Mouse (Mus musculus): ENCODE measurements at regions not wholly inside any gene's neighbourhood (a gene's known extent, or its start where the extent isn't known, plus 50 kb on each side); places are given as distances from the start of the nearest gene placed in this dataset.

DNA sequence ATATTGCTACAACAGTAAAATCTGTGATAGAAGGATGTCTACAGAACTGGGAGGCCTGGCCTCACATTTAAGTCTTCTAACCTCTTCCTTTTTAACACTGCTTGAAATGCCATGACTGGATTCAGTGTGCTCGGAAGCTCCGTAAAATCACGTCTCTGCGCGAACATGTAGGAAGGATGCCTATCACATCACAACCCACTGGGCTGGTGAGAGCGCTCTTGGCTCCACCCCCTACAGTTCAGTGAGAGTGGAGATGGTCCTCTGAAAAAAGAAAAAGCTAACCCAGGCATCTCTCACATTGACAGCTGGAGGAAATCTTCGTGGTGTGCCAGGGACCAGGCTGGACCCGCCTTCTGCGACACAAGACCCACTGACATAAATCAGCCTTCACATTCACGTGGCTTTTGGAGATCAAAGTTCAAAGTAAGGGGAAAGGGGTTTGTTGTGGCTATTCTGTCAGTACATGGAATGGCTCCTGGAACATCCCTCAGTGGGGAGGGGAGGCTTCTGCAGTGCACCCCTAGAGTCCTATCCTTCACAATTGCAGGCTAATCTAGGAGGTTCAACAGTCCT, 230.8 kb upstream of the Jmjd1c start:
- Histone ChIP-seq H3K27ac (ENCODE audit: low read length) (no peak overlapping the region), H3K9me3 (ENCODE audit: control insufficient read depth, low read depth, low read length) (no peaks in the 10 kb centered on the region), H3K4me1 (ENCODE audit: control insufficient read depth, insufficient read depth, low read length) (no peaks in the 10 kb centered on the region), H3K27me3 (ENCODE audit: control insufficient read depth, insufficient read depth, low read length) (no peaks in the 10 kb centered on the region), H3K9ac (replicated peaks; ENCODE audit: low read depth, low read length) (no peak overlapping the region), H3K36me3 (ENCODE audit: control insufficient read depth, insufficient read depth, low read length) (no peaks in the 10 kb centered on the region), H3K4me2 (replicated peaks; ENCODE audit: low read depth, low read length) (no peak overlapping the region), H3K4me3 (ENCODE audit: low read depth, low read length) (no peak overlapping the region)
- WGBS, result 63% methylated on average over 10 of the region's 10 CpGs
- ATAC-seq (ENCODE audit: insufficient number of reproducible peaks, insufficient read depth, low FRiP score, low read depth), result no peak

DNA sequence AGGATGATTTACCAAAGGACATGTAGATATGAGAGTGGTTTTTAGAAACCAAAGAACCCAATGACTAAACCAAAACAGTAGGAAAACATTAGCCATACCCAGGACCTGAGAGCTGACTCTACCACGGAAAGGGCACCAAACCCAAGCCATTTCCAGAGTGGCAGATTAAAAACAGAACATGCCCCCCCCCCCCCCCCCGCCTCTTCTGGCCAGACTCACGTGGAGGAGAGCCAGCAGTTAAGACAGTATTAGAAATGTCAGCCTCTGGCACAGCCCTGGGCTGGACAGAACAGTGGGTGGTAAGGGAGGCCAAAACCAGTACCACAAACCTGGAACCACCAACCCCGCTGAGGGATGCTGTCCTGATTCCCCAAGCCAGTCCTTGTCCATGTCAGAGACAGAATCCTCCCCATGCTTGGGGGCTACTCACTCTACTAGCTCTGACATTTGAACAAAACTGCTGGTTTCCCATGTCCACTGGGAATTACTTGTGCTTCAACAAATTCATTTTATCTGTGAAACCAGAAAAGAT, 224.7 kb upstream of the Jmjd1c start:
- no peaks in the 10 kb centered on the region for H3K4me1 ChIP-seq (ENCODE audit: control insufficient read depth, insufficient read depth, low read length)
- no peaks in the 10 kb centered on the region for H3K27me3 ChIP-seq (ENCODE audit: control insufficient read depth, insufficient read depth, low read length)
- whole genome bisulfite sequencing, result 88% methylated on average over 4 of the region's 4 CpGs

DNA sequence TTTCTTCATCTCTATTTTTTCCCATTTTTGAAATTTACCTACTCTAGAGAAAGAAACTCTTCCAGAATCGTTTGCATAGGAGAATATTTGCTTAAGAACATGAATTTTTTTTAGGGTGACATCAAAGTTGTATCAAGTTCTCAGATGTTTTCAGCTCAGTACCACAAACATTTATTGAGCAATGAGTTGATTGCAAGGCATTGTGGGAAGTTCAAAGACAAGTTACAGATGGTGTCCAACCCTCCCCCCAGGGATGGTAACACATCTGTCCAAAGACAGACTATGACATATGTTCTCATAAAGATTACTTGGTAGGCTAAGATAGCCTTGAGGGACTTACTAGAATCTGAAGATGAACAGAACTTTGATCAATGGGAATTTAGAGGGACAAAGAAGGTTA, 224.3 kb upstream of the Jmjd1c start:
- Histone ChIP-seq H3K27me3 (ENCODE audit: control insufficient read depth, insufficient read depth, low read length) (no peaks in the 10 kb centered on the region), H3K27ac (ENCODE audit: low read length) (no peak overlapping the region), H3K9me3 (ENCODE audit: control insufficient read depth, low read depth, low read length) (no peaks in the 10 kb centered on the region), H3K36me3 (ENCODE audit: control insufficient read depth, insufficient read depth, low read length) (no peaks in the 10 kb centered on the region), H3K9ac (replicated peaks; ENCODE audit: low read depth, low read length) (no peak overlapping the region), H3K4me1 (ENCODE audit: control insufficient read depth, insufficient read depth, low read length) (no peaks in the 10 kb centered on the region), H3K4me2 (replicated peaks; ENCODE audit: low read depth, low read length) (no peak overlapping the region), H3K4me3 (ENCODE audit: low read depth, low read length) (no peak overlapping the region)
- 64% methylated on average over 1 of the region's 1 CpGs for WGBS
- no peak for ATAC-seq (ENCODE audit: insufficient number of reproducible peaks, insufficient read depth, low FRiP score, low read depth)

More for the DNA sequence above, 224.7 kb upstream of the Jmjd1c start:
- H3K4me2 ChIP-seq (replicated peaks; ENCODE audit: low read depth, low read length), result no peak overlapping the region
- no peaks in the 10 kb centered on the region for H3K9me3 ChIP-seq (ENCODE audit: control insufficient read depth, low read depth, low read length)
- H3K9ac ChIP-seq (replicated peaks; ENCODE audit: low read depth, low read length), result no peak overlapping the region
- no peak overlapping the region for H3K4me3 ChIP-seq (ENCODE audit: low read depth, low read length)
- no peak overlapping the region for H3K27ac ChIP-seq (ENCODE audit: low read length)
- no peaks in the 10 kb centered on the region for H3K36me3 ChIP-seq (ENCODE audit: control insufficient read depth, insufficient read depth, low read length)
- ATAC-seq (ENCODE audit: insufficient number of reproducible peaks, insufficient read depth, low FRiP score, low read depth), result no peak

DNA sequence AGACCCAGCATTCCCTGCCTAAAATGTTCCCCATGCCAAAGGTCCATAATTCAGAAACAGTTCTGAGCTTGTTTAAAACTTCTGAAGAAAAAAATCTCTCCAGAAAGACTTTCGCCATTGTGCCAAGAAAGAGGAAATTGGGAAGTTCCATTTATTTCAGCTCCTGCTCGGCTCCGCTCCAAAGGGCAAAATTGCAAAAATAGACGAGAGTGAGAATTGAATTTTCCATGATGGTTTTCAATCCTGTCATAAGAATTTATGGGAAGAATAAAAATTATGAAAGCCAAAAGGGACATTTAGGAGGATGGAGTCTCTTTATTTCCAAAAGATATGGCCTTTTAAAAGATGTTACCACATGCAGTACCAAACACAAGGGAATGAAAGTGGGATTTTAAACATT, 222.5 kb upstream of the Jmjd1c start:
- Histone ChIP-seq H3K36me3 (ENCODE audit: control insufficient read depth, insufficient read depth, low read length) (no peaks in the 10 kb centered on the region), H3K27ac (ENCODE audit: low read length) (no peak overlapping the region), H3K4me3 (ENCODE audit: low read depth, low read length) (no peak overlapping the region), H3K4me2 (replicated peaks; ENCODE audit: low read depth, low read length) (no peak overlapping the region), H3K9me3 (ENCODE audit: control insufficient read depth, low read depth, low read length) (no peaks in the 10 kb centered on the region), H3K27me3 (ENCODE audit: control insufficient read depth, insufficient read depth, low read length) (no peaks in the 10 kb centered on the region), H3K9ac (replicated peaks; ENCODE audit: low read depth, low read length) (no peak overlapping the region), H3K4me1 (ENCODE audit: control insufficient read depth, insufficient read depth, low read length) (no peaks in the 10 kb centered on the region)
- ATAC-seq (ENCODE audit: insufficient number of reproducible peaks, insufficient read depth, low FRiP score, low read depth), result no peak
- 88% methylated on average over 4 of the region's 4 CpGs for WGBS

DNA sequence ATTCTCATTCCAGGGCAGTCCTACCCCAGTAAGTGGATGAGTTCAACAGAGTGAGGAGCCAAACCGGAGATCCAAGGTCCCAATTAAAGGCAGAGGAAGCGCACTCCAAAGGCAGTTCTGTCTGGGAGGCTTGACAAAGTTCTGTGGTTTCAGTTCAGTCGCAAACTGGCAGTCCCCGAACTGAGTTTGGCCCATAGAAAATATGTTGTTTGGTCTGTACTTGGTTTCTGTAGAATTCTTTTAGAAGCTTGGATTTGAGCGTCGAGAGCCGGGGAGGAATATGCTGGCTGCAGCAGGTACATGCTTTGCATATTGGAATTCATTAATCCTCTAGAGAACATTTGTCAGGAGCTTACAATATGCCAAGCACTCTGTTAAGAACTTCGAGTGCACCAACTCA, 216.9 kb upstream of the Jmjd1c start:
- Histone ChIP-seq H3K4me3 (ENCODE audit: low read depth, low read length) (no peak overlapping the region), H3K4me2 (replicated peaks; ENCODE audit: low read depth, low read length) (no peak overlapping the region), H3K27ac (ENCODE audit: low read length) (no peak overlapping the region), H3K27me3 (ENCODE audit: control insufficient read depth, insufficient read depth, low read length) (no peaks in the 10 kb centered on the region), H3K9me3 (ENCODE audit: control insufficient read depth, low read depth, low read length) (no peaks in the 10 kb centered on the region), H3K36me3 (ENCODE audit: control insufficient read depth, insufficient read depth, low read length) (no peaks in the 10 kb centered on the region), H3K9ac (replicated peaks; ENCODE audit: low read depth, low read length) (no peak overlapping the region), H3K4me1 (ENCODE audit: control insufficient read depth, insufficient read depth, low read length) (no peaks in the 10 kb centered on the region)
- WGBS, result 80% methylated on average over 8 of the region's 8 CpGs
- ATAC-seq (ENCODE audit: insufficient number of reproducible peaks, insufficient read depth, low FRiP score, low read depth), result no peak

DNA sequence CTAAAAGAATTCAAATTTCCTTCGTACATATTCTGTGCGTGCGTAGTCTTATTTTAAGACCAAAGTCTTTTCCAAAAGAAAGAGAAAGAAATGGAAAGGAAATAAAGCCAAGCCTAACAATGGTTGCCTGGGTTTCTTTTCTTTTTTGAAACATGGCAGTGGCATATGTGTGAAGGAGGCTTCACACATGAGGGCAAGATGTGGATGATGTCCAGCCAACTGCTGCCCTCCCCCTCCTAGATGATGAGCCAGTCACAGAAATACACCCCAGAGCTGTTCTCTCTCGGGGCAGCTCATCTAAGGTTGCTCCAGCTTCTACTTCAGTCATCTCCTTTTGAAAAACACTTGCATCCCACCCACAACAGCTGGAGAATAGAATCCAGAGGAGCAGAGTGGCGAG, 213.1 kb upstream of the Jmjd1c start:
- no peak for ATAC-seq (ENCODE audit: insufficient number of reproducible peaks, insufficient read depth, low FRiP score, low read depth)
- no peak overlapping the region for H3K9ac ChIP-seq (replicated peaks; ENCODE audit: low read depth, low read length)
- H3K4me3 ChIP-seq (ENCODE audit: low read depth, low read length), result no peak overlapping the region
- no peaks in the 10 kb centered on the region for H3K36me3 ChIP-seq (ENCODE audit: control insufficient read depth, insufficient read depth, low read length)
- no peak overlapping the region for H3K27ac ChIP-seq (ENCODE audit: low read length)
- no peaks in the 10 kb centered on the region for H3K9me3 ChIP-seq (ENCODE audit: control insufficient read depth, low read depth, low read length)
- no peaks in the 10 kb centered on the region for H3K27me3 ChIP-seq (ENCODE audit: control insufficient read depth, insufficient read depth, low read length)
- H3K4me2 ChIP-seq (replicated peaks; ENCODE audit: low read depth, low read length), result no peak overlapping the region
- H3K4me1 ChIP-seq (ENCODE audit: control insufficient read depth, insufficient read depth, low read length), result no peaks in the 10 kb centered on the region
- 88% methylated on average over 5 of the region's 5 CpGs for WGBS

DNA sequence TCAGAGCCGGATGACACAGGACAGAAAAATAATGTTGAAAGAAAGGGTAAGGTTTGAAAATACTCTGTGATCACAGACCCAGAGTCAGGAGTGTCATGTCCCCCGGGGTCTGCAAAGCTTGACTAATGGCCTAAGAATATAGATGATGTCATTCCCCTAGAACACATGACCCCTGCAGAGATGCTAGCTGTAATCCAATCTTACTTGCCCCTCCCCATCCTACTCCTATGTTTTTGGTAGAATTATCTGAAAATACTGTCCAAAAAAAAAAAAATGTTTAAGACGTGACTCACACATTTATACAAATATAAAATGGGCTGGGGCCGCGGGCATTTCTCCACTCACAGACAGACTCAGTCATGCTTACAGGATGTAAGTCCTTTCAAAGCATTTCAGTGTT, 210.3 kb upstream of the Jmjd1c start:
- no peak overlapping the region for H3K4me3 ChIP-seq (ENCODE audit: low read depth, low read length)
- ATAC-seq (ENCODE audit: insufficient number of reproducible peaks, insufficient read depth, low FRiP score, low read depth), result no peak
- H3K27me3 ChIP-seq (ENCODE audit: control insufficient read depth, insufficient read depth, low read length), result no peaks in the 10 kb centered on the region
- WGBS, result 63% methylated on average over 5 of the region's 5 CpGs
- no peaks in the 10 kb centered on the region for H3K9me3 ChIP-seq (ENCODE audit: control insufficient read depth, low read depth, low read length)
- no peaks in the 10 kb centered on the region for H3K4me1 ChIP-seq (ENCODE audit: control insufficient read depth, insufficient read depth, low read length)
- no peak overlapping the region for H3K27ac ChIP-seq (ENCODE audit: low read length)
- H3K9ac ChIP-seq (replicated peaks; ENCODE audit: low read depth, low read length), result no peak overlapping the region
- H3K4me2 ChIP-seq (replicated peaks; ENCODE audit: low read depth, low read length), result no peak overlapping the region
- H3K36me3 ChIP-seq (ENCODE audit: control insufficient read depth, insufficient read depth, low read length), result no peaks in the 10 kb centered on the region

DNA sequence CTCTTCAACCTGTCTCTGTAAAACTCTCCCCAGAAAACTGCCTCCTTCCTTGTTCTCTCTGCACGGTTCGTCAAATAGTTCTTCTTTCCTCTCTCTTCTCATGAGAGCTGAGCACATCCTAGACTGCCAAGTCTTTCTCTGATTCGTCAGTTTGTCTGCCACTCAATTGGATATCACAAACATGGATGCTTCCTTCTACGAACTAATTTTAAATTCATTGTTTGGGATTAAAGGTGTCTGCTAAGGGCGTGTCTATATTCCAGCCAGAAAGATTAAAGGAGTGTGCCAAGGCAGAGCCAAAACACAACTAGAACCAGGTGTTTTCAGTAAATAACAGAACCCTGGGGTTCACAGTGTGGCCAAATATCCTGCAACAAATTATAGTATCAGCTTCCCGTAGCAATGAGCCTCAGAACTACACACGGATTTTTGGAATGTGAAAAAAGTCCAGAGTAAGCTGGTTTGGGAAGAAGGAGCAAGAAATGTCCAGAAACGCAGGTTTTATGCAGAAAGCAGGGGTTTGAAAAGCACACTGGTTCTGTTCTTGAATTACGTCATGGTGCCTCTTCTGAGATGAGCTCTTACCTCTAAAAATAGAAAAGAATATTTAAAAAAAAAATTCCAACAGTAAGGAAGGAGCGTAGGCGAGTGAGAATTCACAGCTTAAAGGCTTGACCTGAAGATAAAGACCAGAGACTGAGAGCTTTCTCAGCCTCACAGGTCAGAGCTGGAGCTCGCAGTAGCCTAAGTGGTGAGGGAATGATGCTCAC, 206.0 kb upstream of the Jmjd1c start:
- no peak overlapping the region for H3K27ac ChIP-seq (ENCODE audit: low read length)
- no peaks in the 10 kb centered on the region for H3K9me3 ChIP-seq (ENCODE audit: control insufficient read depth, low read depth, low read length)
- no peak overlapping the region for H3K4me3 ChIP-seq (ENCODE audit: low read depth, low read length)
- ATAC-seq (ENCODE audit: insufficient number of reproducible peaks, insufficient read depth, low FRiP score, low read depth), result no peak
- WGBS, result 69% methylated on average over 12 of the region's 12 CpGs
- H3K4me1 ChIP-seq (ENCODE audit: control insufficient read depth, insufficient read depth, low read length), result no peaks in the 10 kb centered on the region
- H3K27me3 ChIP-seq (ENCODE audit: control insufficient read depth, insufficient read depth, low read length), result no peaks in the 10 kb centered on the region
- H3K36me3 ChIP-seq (ENCODE audit: control insufficient read depth, insufficient read depth, low read length), result no peaks in the 10 kb centered on the region
- H3K4me2 ChIP-seq (replicated peaks; ENCODE audit: low read depth, low read length), result no peak overlapping the region
- no peak overlapping the region for H3K9ac ChIP-seq (replicated peaks; ENCODE audit: low read depth, low read length)

Data from stomach, embryonic 14.5 days (tissue).